Mouse (Mus musculus): ENCODE results near the gene Ift80. TPM values are rescaled to one million over a fixed set of nuclear protein-coding genes. Genes with fewer than 3 reads are reported as not detected.
A peak's percentile ranks its signal among the peaks of the same experiment; 100 is the strongest.
"Not testable (repeated sequence)": the region's sequence is repeated elsewhere in the genome, so short reads cannot be mapped to it uniquely, and the experiment has no call there.

The Ift80 gene
- total RNA-seq (2021) = 10 to 100 TPM; 21.1 to 22.1 TPM
- long read RNA-seq, experiment 1, full-length matches to known transcripts = 3 of 6 reads
- long read RNA-seq, experiment 1, partial matches to known transcripts = 2 of 6 reads
- long read RNA-seq, experiment 1, other reads (novel, unspliced or antisense) = 1 of 6 reads
- long read RNA-seq, experiment 2, full-length matches to known transcripts = 7 of 7 reads
- long read RNA-seq, experiment 2, partial matches to known transcripts = 0 of 7 reads
- long read RNA-seq, experiment 2, other reads (novel, unspliced or antisense) = 0 of 7 reads

DNA sequence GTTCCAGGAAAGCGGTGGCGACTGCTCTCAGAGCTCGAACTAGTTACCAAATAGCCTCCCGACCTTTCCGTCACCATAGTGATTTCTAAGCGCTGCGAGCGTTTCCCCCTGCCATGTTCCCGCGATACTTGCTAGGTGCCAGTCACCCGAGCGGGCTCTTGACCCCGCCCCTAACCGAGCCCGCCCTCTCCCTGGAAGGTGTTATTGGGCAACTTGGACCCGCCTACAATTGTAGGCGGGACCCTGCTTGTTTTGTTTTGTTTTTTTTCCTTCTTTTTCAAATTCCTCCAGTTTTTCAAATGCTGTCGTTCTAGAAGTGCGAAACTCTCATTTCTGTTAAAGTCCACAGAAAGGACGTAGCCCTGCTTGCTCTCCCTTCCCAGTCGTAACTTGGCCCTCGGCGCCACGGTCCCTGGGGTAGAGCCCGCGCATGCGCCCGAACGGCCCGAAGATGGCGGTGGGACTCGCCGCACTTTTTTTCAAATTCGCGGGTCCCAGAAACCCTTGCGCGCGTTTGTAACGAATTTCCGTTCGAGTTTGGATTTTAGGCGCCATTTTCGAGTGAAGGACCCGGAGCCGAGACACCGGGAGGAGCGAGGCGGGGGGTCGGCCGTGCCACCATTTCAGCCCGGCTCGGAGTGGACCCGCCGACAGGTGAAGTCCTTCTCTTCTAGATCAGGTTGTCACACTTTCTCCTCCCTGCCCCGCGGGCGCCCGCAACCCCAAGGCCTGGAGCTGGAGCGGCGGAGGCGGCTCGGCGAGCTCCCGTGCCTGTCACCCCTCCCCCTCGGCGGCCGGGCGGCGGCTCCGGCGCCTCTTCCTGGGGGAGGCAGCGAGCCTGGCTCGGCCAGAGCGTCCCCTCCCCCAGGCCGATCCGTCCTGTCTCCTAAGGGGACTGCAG is at the start of gene Ift80, which contains the start of gene Smc4:
Gene Ift80, minus strand, starts transcription at position 134 of the 901 bp plus-strand sequence.
Gene Smc4, plus strand, starts transcription at position 302 of the 901 bp plus-strand sequence.
- peak; percentile 91 for DNase-seq (ENCODE audit: low spot score in 2 of 2)

DNA sequence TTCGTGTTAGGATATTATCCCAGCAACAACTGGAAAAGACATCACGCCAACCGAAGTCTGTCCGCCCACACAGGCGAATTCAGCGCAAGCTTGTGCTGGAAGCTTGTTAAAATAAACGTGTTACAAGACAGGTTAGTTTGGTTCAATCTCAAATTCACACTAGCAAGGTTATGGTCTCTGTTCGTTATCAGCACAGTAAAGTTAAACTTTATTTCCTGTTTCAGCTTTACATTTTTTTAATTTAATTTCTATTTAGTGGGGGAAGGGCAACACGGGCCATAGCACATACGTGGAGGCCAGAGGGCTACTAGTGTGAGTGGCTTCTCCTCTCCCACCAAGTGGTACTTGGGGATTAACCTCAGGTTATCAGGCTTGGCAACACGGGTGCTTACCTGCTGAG is 47.5 kb upstream of the Ift80 start:
- DNase-seq (ENCODE audit: low spot score in 2 of 2) = no peak

DNA sequence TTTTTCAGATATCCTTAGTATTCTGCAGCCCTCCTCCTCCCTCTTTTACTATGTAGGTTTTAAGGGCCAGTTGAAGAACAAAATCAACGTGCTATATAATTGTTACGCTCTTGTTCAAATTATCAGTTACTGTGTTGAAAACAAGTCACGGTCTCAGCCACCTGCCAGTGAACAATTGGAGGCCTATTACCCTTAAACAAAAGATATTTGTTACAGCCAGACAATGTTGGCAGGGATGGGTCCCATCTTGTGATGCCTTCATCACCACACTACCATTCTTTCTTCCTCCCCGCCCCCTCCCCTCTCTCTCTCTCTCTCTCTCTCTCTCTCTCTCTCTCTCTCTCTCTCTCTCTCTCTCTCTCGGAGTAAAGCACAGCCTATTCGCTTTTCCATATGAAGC is 44.6 kb upstream of the Ift80 start:
- no peak for DNase-seq (ENCODE audit: low spot score in 2 of 2)

DNA sequence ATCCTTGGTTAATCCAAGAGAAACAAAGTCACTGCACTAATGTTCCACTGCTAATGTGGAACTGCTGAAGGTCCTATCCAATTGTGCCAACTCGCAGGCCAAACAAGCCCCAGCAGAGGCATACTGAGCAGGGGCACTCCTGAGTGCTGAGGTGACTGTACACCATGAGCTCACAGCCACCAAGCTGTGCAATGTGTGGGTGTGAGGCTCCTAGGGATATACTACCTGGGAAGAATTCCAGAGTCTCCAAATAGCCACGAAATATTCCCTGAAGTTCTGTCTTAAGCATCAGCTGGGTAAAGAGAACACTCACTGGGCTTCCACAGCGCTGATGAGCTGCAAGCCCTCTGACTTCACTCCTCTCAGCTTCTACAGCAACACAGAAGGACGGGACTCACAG is 43.3 kb upstream of the Ift80 start:
- no peak for DNase-seq (ENCODE audit: low spot score in 2 of 2)

DNA sequence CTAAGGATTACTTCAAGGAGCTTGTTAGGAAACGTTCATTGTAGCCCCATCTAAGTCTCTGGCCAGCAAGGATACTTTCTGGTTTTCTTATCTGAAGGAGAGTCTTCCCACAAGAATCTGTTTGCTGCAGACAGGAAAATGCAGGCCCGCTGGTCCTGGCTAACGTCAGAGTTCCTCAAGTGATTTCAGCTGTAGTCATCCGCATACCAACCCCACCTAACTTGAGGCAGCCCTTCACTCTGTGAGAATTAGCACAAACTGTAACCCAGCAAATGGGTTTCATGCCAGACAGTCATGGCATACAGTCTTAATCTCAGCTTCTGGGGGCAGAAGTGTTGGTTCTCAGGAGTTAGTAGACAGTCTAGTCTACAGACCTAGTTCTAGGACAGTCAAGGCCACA is 42.1 kb upstream of the Ift80 start:
- DNase-seq (ENCODE audit: low spot score in 2 of 2) = no peak

DNA sequence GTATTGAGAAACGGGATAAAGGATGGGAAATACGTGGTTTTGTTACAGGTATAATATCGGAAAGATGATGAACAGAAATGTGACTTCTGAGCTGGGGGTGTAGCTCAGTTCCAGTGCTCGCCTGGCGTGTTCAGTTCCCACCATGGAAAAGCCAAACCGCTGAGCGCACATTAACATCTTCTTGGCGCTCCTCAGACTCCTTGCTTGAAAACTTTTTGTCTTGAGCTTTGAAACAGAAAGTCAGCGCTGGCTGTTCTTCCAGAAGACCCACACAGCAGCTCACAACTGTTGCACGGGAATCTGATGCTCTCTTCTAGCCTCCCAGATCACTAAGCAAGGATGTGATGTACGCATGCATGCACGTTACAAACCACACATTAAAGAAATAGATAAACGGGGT is 41.4 kb upstream of the Ift80 start:
- DNase-seq (ENCODE audit: low spot score in 2 of 2) = no peak

DNA sequence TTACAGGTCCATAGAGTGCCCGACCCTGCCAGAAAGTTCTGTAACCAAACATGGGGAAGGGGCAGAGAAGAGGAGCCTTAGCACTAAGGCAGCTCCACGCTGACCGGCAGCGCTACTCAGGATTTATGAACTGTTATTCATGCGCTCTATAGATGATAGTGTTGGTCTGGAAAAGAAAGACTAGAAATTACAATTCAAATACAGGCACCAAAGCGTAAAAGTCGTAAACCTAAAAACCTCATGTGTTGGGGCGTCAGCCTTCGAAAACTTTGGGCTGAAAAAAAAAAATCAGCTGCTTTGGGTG is 41.0 kb upstream of the Ift80 start:
- no peak for DNase-seq (ENCODE audit: low spot score in 2 of 2)

DNA sequence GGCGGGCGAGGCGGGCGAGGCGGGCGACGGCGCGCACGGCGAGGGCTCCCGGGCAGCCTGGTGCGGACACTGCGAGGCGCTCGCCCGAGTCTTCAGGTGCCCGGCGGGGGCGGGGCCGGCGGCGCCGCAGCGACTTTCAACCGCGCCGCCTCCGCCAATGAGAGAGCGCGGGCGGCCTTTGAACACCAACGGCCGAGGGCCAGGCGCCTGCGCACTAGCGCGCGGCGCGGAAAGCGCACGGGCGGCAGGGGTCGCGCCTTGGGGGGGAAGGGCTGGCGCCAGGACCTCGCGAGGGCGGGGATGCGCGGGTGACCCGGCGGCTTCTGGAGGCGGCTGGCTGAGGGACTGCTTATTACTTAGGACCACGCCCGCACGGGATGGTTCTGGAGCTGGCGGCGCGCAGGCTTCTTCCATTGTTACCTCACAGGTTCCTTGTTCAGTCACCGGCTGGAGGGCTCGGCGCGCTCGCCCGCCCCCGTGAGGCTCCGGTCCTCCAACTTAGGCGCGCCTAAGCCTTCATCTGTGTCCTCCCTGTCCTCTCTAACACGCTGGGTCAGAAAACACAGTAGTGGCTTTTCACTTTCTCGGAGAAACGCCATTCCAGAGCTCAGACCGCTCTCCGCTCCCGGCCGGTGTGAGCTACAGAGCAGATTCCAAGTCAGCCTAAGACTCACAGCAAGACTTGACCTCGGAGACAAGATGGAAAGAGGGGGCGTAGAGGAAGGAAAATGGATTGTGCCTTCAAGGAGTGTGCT is 40.5 kb upstream of the Ift80 start, which contains the start of gene Trim59:
Gene Trim59, minus strand, starts transcription at position 111 of the 755 bp plus-strand sequence.
- DNase-seq (ENCODE audit: low spot score in 2 of 2) = peak; percentile 87 to 89

DNA sequence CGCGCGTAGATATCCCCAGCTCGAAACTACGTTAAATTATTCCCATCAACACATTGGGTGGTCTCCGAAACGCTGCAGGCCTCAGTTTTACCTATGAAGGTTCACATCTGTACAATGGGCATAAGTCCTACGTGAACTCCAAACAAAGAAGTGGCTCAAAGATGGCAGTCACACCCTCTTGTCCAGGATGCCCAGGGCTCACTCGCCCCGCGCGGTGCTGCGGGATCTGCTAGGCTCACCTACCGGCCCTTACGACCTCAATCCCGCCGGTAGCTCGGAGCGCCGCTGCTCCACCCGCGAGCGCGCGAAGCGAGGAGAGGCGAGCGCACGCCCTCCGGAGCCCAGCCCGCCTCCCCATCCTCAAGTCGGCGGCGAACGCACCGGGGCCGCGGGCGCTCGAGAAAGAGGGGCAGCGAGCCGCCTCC is 39.8 kb upstream of the Ift80 start:
- DNase-seq (ENCODE audit: low spot score in 2 of 2) = no peak

DNA sequence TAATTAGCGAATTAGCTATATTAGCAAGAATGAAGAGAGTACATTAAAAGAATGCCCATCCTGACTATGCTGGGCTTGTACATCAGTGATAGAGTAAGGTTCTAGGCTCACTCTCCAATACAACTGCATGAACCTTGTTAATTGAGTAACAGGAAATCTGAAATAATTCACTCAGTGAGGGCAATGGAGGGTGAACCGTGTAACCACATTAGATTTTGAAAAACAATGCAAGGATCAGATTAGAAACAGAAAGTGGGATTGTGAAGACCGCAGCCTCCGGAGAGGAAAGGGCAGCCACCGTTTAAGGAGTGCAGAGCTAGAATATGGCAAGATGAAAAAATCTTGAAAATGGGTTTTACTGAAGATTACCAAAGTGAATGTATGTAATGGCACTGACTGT is 36.9 kb upstream of the Ift80 start:
- no peak for DNase-seq (ENCODE audit: low spot score in 2 of 2)

DNA sequence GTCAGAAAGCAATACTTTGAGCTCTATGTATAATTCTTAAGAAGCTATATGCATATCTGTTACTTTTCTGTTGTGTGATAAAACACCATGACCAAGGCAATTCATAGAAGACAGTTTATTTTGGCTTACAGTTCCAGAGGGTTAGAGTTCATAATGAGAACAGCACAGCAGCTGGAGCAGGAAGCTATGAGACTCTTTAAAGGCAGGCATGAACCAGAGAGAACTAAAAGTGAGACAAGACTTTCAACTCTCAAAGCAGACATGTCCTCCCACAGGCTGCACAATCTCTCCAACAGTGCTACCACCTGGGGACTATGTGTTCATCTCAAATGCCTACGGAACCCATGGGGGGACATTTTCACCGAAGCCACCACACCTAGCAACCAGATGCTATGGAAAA is 35.7 kb upstream of the Ift80 start:
- DNase-seq (ENCODE audit: low spot score in 2 of 2) = no peak

DNA sequence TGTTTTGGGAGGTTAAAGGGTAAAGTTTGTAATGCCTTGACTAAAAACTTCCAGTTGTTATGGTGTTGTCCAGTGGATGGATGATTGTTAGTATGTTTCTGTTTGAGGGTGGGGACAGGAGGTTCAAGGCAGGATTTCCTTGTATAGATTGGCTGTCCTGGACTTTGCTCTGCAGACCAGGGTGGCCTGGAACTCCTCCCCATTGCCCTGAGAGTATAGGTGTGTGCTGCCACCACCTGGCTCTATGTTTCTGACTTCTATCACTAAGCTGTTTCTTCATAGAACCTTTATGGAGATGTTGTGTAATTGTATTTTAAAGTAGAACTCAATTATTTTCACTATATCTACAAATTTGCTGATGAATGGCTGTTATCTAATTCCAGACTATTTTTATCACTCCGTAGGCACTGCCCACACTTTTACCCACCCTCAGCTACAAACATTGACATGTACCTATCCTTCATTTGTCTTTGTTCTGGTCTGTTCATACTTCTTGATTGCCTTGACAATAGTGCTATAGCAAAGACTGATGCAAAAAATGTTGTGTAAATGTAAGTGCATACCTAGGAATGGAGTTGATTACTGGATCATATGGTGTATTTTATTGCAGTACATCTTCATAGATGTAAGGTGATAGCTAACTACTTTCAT is 21.9 kb upstream of the Ift80 start:
- DNase-seq (ENCODE audit: low spot score in 2 of 2) = no peak

DNA sequence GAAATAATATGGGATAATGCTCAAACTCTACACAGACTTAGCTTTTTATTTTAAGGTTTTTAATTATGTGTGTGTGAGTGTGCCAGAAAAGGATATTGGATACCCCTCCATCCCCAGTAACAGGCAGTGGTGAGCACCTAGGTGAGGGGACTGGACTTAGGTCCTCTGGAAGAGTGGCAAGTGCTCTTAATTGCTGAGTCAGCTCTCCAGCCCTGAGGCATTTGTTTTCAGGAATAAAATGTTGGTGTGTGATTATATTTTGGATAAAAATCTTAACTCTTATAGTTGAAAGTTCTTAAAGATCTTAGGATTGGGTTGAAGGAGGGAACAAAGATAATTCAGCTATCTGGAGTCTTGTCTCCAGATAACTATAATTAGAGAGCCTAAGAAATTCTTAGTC is 16.4 kb upstream of the Ift80 start:
- no peak for DNase-seq (ENCODE audit: low spot score in 2 of 2)

DNA sequence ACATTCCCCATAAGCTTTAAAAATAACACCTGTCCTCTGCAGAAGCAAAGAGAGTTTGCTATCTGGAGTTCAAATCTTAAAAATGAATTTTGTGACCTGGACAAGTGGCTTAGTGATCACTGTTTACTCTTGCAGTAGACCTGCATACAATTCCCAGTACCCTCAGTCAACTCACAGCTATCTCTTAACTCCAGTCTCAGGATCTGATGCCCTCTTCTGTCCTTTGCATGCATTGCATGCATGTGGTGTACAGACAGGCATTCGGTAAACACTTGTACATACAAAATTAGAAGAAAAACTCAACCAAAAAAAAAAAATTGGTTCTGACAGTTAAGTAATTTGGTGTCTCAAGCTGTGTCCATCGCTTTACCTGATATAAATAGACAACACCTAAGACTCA is 15.9 kb upstream of the Ift80 start:
- DNase-seq (ENCODE audit: low spot score in 2 of 2) = no peak

DNA sequence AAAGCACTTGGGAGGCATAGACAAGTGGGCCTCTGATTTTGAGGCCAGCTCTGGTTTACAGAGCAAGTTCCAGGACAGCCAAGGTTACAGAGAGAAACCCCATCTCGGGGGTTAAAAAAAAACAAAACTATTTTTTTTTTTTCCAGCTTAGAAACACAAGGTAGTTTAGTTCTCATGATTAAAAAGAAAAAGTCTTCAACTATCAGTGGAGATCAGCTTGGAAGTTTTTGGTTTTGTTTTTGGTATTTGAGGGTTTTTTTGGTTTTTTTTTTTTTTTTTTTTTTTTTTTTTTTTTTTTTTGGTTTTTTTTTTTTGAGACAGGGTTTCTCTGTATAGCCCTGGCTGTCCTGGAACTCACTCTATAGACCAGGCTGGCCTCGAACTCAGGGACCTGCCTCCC is 14.3 kb upstream of the Ift80 start:
- not testable (repeated sequence) for DNase-seq (ENCODE audit: low spot score in 2 of 2)

DNA sequence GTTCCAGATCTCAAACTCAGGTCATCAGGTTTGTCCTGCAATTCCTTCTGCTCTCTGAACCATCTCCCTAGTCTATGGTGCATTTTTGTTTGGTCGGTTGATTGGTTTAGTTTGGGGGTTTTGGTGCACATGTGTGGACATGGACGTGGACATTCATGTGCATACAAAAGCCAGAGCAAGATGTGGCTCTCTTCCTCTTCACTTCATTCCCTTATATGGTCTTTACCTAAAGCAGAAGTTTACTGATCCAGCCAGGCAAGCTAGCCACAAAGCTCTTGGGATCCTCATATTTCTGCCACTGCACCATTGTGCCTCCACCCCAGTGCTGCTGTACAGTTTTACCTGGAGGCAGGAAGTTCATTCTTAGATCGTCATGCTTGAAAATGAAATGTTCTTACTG is 12.8 kb upstream of the Ift80 start:
- DNase-seq (ENCODE audit: low spot score in 2 of 2) = no peak

DNA sequence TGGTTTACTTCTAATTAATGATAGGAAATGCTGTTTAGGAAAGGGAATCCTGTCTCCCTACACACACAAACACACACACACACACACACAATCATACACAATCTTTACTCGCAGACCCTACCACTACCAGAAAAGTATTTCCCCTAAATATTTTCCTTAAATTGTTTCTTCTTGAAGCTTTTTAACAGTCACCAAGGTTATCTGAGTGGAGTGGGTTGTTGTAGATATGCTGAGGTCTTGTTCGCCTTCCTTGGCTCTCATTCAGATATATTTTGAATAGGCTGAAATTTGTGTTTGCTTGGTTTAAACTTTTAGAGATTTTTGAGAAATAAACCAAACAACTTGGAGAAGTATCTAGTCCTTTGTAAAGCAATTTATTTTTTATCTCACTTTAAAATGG is 4.5 kb upstream of the Ift80 start:
- DNase-seq (ENCODE audit: low spot score in 2 of 2) = no peak

DNA sequence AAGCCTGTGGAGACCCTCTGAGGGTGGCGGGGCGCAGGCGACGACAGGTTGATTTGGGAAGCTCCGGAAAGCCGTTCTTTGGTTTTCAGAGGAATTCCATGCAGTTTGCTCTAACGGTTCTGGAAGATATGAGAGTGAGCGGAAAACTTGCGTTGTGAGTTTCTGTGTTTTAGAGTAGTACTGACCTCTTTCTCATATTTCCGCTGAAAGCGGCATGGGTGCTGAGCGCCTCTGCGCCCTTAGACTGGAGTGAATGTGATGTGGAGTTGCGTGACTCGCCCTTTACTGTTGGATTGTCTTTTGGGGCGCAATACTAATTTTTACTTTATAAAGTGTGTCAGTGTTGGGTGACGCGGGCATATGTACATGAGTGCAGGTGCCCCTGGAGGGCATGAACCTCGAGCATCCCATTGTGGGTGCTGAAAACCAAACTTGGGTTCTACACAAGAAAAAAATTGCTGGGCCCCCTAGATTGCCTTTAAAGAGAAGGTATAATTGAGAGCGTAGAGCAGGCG is 1.9 kb upstream of the Ift80 start:
- DNase-seq (ENCODE audit: low spot score in 2 of 2) = no peak

DNA sequence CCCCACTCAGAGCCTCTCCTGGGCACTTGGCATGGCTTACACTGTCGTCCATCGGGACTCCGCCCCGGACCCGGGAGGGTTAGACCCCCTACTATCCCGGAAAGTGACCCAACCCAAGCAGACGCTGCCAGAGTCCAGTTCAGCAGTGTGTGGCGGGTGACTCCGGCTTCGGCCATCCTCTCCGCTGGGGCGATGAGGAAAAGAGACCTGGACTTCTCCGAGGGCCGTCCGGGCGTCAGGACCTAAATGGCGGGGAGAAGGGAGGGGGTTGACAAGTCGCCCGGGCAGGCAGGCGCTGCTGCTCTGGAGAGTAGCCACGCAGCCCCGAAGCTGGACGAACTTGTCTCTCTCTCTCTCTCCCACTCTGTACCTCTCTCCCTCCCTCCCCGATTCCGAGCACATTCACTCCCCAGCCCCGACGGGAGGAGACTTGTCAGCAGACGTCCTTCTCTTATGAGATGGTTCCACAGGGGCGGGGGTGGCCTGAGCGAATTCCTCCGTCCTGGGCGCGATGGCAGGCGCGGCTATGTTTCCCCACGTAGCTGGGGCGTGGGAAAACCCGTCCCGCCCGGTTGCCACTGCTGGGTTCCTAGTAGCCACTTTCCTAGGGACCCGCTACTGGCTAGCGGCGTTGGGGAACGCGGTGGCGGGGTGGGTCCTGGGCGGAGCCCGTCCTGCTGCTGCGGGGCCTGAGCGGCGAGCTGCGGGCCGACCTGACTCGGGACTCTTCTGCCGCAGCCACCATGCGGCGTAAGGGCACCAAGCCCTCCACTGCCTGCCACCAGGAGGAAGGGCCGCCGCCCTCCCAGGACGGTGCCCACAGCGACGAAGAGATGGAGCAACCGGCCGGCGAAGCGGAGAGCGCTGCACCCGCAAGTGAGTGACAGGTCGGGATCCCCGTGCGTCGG is 1.2 kb upstream of the Ift80 start:
- DNase-seq (ENCODE audit: low spot score in 2 of 2) = peak; percentile 57 to 63

DNA sequence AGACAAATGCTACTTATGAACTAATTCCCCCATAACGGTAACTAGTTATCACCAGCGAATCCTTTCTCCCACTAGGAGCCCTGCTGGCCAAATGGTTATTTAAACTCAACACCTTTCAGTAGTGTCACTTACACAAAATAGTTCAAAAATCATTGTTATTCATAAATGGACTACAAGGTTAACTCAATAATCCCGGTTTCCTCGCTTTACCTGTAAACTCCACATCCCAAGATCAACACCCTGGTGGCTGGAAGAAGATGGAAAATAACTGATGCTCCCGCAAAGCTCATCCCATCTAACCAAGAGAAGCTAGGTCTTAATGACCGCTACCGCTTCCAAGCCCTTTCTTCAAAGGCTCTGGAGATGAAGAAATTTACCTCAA is 324 bp downstream of the Ift80 start:
- DNase-seq (ENCODE audit: low spot score in 2 of 2) = no peak
